Mouse (Mus musculus) testis, adult 2 months (tissue): ENCODE results near the gene Rad17.

ENCODE experiments used
- CTCF ChIP-seq: fragments of 200-500 bp; IDR thresholded peaks from 2 replicates; pipeline ENCODE4 v1.5.1; 2012; ENCODE audit warnings: low read depth, mild to moderate bottlenecking, inconsistent platforms, low read length, moderate library complexity; ENCODE audit not compliant: control insufficient read depth, insufficient read depth, insufficient replicate concordance
- POLR2A ChIP-seq: fragments of 200-500 bp; IDR thresholded peaks from 2 replicates; pipeline ENCODE4 v1.6.1; 2012; ENCODE audit warnings: low read depth, mild to moderate bottlenecking, inconsistent platforms, low read length, moderate library complexity; ENCODE audit not compliant: control insufficient read depth

- TF ChIP-seq CTCF (no peak), POLR2A (no peak)
These were observed 71.6 kb downstream of the Rad17 start for GRCm38 (mm10) chr13:100579220-100579619.
